Mouse (Mus musculus) cerebral cortex, adult 2 months (tissue): ENCODE measurements around the gene Pou2f1.

Source experiments
- WGBS: fragments of 180-500 bp; shearing (Covaris S2); methylation state at CpG from one replicate; pipeline ENCODE4 v1.1.7; 2018; 5-methylcytosine and 5-hydroxymethylcytosine counted together

Pou2f1 gene

GRCm38 (mm10) chr1:165845366-165845765, 157.1 kb downstream of the Pou2f1 start:
- 12% methylated on average over 14 of the region's 14 CpGs for WGBS

GRCm38 (mm10) chr1:165844956-165845355, 157.5 kb downstream of the Pou2f1 start:
- 2% methylated on average over 26 of the region's 26 CpGs for WGBS

GRCm38 (mm10) chr1:165844466-165844951, 158.0 kb downstream of the Pou2f1 start:
- 7% methylated on average over 20 of the region's 20 CpGs for WGBS

- WGBS = 81% methylated on average over 3 of the region's 3 CpGs
Observed at GRCm38 (mm10) chr1:165843586-165843985, 158.9 kb downstream of the Pou2f1 start.

- 83% methylated on average over 7 of the region's 7 CpGs for WGBS
Observed at GRCm38 (mm10) chr1:165842170-165842569, 160.3 kb downstream of the Pou2f1 start.

GRCm38 (mm10) chr1:165840548-165841230, 161.8 kb downstream of the Pou2f1 start:
- 25% methylated on average over 31 of the region's 31 CpGs for WGBS

- WGBS = 90% methylated on average over 4 of the region's 4 CpGs
Observed at GRCm38 (mm10) chr1:165839201-165839600, 163.3 kb downstream of the Pou2f1 start.

- WGBS = 51% methylated on average over 8 of the region's 8 CpGs
Observed at GRCm38 (mm10) chr1:165837546-165837945, 164.9 kb downstream of the Pou2f1 start.

- WGBS = 58% methylated on average over 6 of the region's 6 CpGs
Observed at GRCm38 (mm10) chr1:165836461-165836860, 166.0 kb downstream of the Pou2f1 start.

GRCm38 (mm10) chr1:165834633-165834975, 167.9 kb downstream of the Pou2f1 start:
- 47% methylated on average over 12 of the region's 12 CpGs for WGBS

GRCm38 (mm10) chr1:165833910-165834632, 168.4 kb downstream of the Pou2f1 start:
- WGBS = 47% methylated on average over 17 of the region's 17 CpGs

- WGBS = 69% methylated on average over 4 of the region's 4 CpGs
Observed at GRCm38 (mm10) chr1:165833244-165833643, 169.2 kb downstream of the Pou2f1 start.

GRCm38 (mm10) chr1:165829890-165830289, 172.6 kb downstream of the Pou2f1 start:
- WGBS = 92% methylated on average over 5 of the region's 5 CpGs

GRCm38 (mm10) chr1:165828615-165829014, 173.9 kb downstream of the Pou2f1 start:
- WGBS = 95% methylated on average over 6 of the region's 6 CpGs

- 80% methylated on average over 5 of the region's 5 CpGs for WGBS
Observed at GRCm38 (mm10) chr1:165828173-165828572, 174.3 kb downstream of the Pou2f1 start.

GRCm38 (mm10) chr1:165822031-165822430, 180.4 kb downstream of the Pou2f1 start:
- 83% methylated on average over 2 of the region's 2 CpGs for WGBS

GRCm38 (mm10) chr1:165819147-165819546, 183.3 kb downstream of the Pou2f1 start:
- WGBS = 81% methylated on average over 4 of the region's 4 CpGs

GRCm38 (mm10) chr1:165818145-165818860, 184.2 kb downstream of the Pou2f1 start:
- WGBS = 76% methylated on average over 8 of the region's 8 CpGs

- WGBS = 65% methylated on average over 9 of the region's 9 CpGs
Observed at GRCm38 (mm10) chr1:165817264-165817663, 185.2 kb downstream of the Pou2f1 start.

- WGBS = 89% methylated on average over 9 of the region's 9 CpGs
Observed at GRCm38 (mm10) chr1:165816391-165816790, 186.1 kb downstream of the Pou2f1 start.
